Mouse (Mus musculus): ENCODE data around the gene Dync1li2.
A peak's percentile ranks its signal among the peaks of the same experiment; 100 is the strongest.

Gene Dync1li2

GRCm38 (mm10) chr8:104442299-104443124 is at the start of gene Dync1li2:
TSS of gene Dync1li2 (minus strand) at chr8:104443047.
- DNase-seq (ENCODE audit: low spot score), result peak; percentile 91

- no peak for DNase-seq (ENCODE audit: low spot score)
Observed at GRCm38 (mm10) chr8:104479091-104479490, 36.2 kb upstream of the Dync1li2 start.

- DNase-seq (ENCODE audit: low spot score), result no peak
Observed at GRCm38 (mm10) chr8:104472465-104472864, 29.6 kb upstream of the Dync1li2 start.

- DNase-seq (ENCODE audit: low spot score), result no peak
Observed at GRCm38 (mm10) chr8:104467463-104467862, 24.6 kb upstream of the Dync1li2 start.

- no peak for DNase-seq (ENCODE audit: low spot score)
Observed at GRCm38 (mm10) chr8:104452177-104452576, 9.3 kb upstream of the Dync1li2 start.

- DNase-seq (ENCODE audit: low spot score), result no peak
Observed at GRCm38 (mm10) chr8:104448796-104449195, 5.9 kb upstream of the Dync1li2 start.

- no peak for DNase-seq (ENCODE audit: low spot score)
Observed at GRCm38 (mm10) chr8:104446016-104446415, 3.2 kb upstream of the Dync1li2 start.

- DNase-seq (ENCODE audit: low spot score), result no peak
Observed at GRCm38 (mm10) chr8:104445248-104445647, 2.4 kb upstream of the Dync1li2 start.

GRCm38 (mm10) chr8:104443125-104443679 is 355 bp upstream of the Dync1li2 start:
- DNase-seq (ENCODE audit: low spot score), result no peak

GRCm38 (mm10) chr8:104441613-104442012 is 1.2 kb downstream of the Dync1li2 start:
- DNase-seq (ENCODE audit: low spot score), result peak; percentile 7

- DNase-seq (ENCODE audit: low spot score), result no peak
Observed at GRCm38 (mm10) chr8:104439461-104439860, 3.4 kb downstream of the Dync1li2 start.

- DNase-seq (ENCODE audit: low spot score), result no peak
Observed at GRCm38 (mm10) chr8:104437494-104438135, 5.2 kb downstream of the Dync1li2 start.

GRCm38 (mm10) chr8:104436591-104436990 is 6.3 kb downstream of the Dync1li2 start:
- no peak for DNase-seq (ENCODE audit: low spot score)

GRCm38 (mm10) chr8:104436038-104436437 is 6.8 kb downstream of the Dync1li2 start:
- no peak for DNase-seq (ENCODE audit: low spot score)

- DNase-seq (ENCODE audit: low spot score), result no peak
Observed at GRCm38 (mm10) chr8:104434826-104435354, 8.0 kb downstream of the Dync1li2 start.

GRCm38 (mm10) chr8:104434275-104434674 is 8.6 kb downstream of the Dync1li2 start:
- DNase-seq (ENCODE audit: low spot score), result no peak

- no peak for DNase-seq (ENCODE audit: low spot score)
Observed at GRCm38 (mm10) chr8:104433191-104433842, 9.5 kb downstream of the Dync1li2 start.

- DNase-seq (ENCODE audit: low spot score), result no peak
Observed at GRCm38 (mm10) chr8:104432656-104433055, 10.2 kb downstream of the Dync1li2 start.

- no peak for DNase-seq (ENCODE audit: low spot score)
Observed at GRCm38 (mm10) chr8:104430230-104430629, 12.6 kb downstream of the Dync1li2 start.

GRCm38 (mm10) chr8:104427703-104428102 is 15.1 kb downstream of the Dync1li2 start:
- DNase-seq (ENCODE audit: low spot score), result no peak

GRCm38 (mm10) chr8:104422313-104422712 is 20.5 kb downstream of the Dync1li2 start:
- no peak for DNase-seq (ENCODE audit: low spot score)

GRCm38 (mm10) chr8:104416022-104416421 is 26.8 kb downstream of the Dync1li2 start:
- DNase-seq (ENCODE audit: low spot score), result no peak

Data from embryo, embryonic 10.5 days (tissue).